Mouse (Mus musculus) stomach, postnatal 0 days (tissue): Measurements from ENCODE around the gene Gm29735.
"Not testable (repeated sequence)": the region's sequence is repeated elsewhere in the genome, so short reads cannot be mapped to it uniquely, and the experiment has no call there.

ENCODE experiments used
- CTCF ChIP-seq: IDR thresholded peaks from 2 replicates; pipeline ENCODE4 v1.5.1; 2016; ENCODE audit warnings: antibody characterized with exemption, low read depth, mild to moderate bottlenecking, moderate library complexity
- EP300 ChIP-seq: optimal IDR thresholded peaks from 2 replicates; pipeline ENCODE3; 2016; ENCODE audit warnings: antibody characterized with exemption

- not testable (repeated sequence) for TF ChIP-seq CTCF, EP300
Observed at GRCm38 (mm10) chr7:142175905-142176304, 19.0 kb upstream of the Gm29735 start, which contains the start of gene Krtap5-2.
